Mouse (Mus musculus): ENCODE measurements around the gene Ttc13.
A peak's percentile ranks its signal among the peaks of the same experiment; 100 is the strongest.

Gene Ttc13

DNA sequence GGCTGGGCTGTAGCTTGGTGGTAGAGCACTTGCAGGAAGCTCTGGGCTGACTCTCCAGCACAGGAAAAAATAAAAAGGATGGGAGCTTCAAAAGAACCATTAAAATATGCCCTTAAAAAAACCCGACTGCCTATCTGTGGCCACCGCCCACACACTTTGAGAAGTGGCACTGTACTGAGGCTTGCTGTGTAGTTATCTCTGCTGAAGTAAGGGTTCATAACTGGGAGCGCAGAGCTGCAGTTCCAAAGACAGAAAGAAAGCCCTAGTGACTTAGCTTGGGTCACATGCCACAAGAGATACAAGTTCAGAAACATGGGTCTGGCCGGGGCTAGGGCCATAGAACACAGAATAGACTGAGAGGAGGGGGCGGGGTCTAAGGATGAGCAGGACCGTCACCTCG is 63.8 kb downstream of the Ttc13 start:
- peak; percentile 29 to 58 for DNase-seq (ENCODE audit: low spot score in 2 of 2)

DNA sequence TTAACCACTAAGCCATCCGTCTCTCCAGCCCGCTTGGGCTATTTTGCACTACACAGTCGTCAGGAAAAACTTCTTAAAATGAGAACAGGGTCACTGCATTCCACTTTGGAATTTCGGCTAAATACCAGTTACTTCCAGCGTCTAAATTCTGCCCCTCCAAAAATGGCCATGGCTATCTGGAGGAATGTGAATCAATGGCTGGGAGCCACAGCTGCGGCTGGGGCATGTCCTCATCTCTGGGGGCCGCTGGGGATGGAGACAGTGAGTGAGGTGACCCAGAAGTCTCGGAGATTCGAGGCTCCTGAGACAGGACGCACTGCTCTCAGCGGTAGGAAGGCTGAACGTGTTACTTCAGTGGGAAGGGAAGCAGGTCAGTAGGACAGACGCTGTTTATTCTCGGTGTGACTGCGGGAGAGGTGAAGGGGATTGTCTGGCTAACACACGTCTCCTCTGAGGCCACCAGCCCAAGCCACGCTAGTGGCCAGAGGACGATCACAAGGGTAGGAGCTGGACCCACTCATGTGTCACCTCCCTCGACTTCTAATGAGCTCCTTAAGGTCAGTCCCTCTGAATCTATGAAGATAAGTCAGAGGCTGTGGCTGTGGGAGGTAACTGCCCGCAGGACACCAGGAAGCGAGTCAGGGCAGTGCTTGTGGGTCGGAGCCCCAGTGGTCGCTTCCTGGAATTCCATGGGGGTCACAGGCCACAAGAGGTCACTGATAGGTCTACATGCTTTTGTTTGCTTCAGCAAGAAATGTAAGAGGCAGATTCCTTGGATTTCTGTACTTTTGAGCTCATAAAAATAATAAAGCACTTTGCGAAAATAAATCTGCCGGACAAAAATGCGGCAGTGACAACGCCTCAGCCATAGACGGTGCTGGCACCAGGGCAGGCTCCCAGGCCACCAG is 68.0 kb downstream of the Ttc13 start:
- no peak for DNase-seq (ENCODE audit: low spot score in 2 of 2)

- DNase-seq (ENCODE audit: low spot score in 2 of 2) = no peak
Observed at GRCm38 (mm10) chr8:124652546-124652945, 69.2 kb downstream of the Ttc13 start.

GRCm38 (mm10) chr8:124651776-124652175 is 70.0 kb downstream of the Ttc13 start:
- no peak for DNase-seq (ENCODE audit: low spot score in 2 of 2)

GRCm38 (mm10) chr8:124648311-124648710 is 73.5 kb downstream of the Ttc13 start:
- no peak for DNase-seq (ENCODE audit: low spot score in 2 of 2)

GRCm38 (mm10) chr8:124643540-124644339 is 78.0 kb downstream of the Ttc13 start:
- DNase-seq (ENCODE audit: low spot score in 2 of 2) = no peak

DNA sequence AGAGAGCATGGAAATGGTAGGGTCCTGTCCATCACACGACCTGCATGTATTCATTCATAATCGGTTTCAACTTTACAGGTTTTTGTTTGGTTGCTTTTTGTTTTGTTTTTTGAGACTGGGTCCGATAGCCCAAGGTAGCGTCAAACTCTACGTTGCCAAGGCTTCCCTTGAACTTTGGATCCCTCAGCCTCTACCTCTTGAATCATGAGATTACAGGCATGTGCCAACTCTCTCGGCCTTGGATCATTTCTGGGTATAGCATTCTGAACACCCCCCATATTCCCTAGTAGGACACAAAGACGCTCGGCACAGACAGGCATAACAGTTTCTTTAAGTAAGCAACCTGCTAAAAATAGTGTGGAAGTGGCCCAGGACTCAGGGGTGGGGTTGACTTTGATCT is 80.2 kb downstream of the Ttc13 start:
- no peak for DNase-seq (ENCODE audit: low spot score in 2 of 2)

DNA sequence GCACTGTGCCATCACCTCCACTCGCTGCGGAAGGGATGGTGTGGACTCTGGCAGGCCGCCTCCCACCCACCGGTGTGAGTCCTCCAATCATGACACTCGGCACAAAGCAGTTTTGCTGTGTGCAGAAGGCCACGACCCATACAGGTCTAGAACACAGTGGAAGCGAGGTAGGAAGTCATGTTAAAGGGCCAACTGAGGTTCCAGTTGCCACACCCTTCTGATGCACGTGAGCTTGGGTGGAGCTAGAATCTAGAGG is 86.6 kb downstream of the Ttc13 start:
- no peak for DNase-seq (ENCODE audit: low spot score in 2 of 2)

DNA sequence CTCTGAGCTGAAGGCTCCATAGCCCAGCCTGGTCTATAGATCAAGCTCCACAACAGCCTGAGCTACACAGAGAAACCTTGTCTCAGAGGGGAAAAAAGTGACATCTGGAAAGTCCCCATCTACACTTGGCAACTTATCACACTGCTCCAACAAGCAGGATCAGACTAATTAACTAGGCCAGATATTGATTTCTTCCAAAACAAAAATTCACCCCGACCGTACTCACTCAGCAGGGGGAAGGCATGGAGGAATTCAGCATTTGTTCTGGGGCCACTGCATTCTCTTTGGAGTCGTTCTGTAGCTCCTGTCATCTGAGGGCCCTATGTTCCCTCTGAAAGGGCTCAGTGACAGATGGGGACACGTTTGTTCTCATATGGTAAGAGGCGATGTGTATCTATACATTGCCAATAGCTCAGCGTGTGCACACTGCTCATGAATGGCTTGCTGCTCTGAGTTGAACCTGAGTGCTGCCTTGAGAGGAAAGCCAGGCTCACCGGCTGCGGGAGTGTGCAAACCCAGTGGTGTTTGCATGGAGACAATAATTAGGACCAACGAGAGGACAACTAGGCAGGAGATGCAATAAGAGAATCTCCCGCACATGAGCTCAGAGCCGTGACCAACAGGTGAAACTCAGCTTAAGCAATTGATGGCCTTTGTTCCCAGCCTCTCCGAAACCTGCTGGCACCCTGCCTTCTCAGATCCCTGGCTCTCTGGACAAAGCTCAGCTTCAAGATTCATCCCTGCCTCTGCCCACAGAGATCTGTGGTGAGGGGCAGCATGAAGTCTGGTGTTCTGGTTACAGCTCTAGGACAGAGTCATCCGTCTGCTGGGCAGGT is 87.2 kb downstream of the Ttc13 start:
- no peak for DNase-seq (ENCODE audit: low spot score in 2 of 2)

GRCm38 (mm10) chr8:124633001-124633703 is 88.6 kb downstream of the Ttc13 start:
- no peak for DNase-seq (ENCODE audit: low spot score in 2 of 2)

DNA sequence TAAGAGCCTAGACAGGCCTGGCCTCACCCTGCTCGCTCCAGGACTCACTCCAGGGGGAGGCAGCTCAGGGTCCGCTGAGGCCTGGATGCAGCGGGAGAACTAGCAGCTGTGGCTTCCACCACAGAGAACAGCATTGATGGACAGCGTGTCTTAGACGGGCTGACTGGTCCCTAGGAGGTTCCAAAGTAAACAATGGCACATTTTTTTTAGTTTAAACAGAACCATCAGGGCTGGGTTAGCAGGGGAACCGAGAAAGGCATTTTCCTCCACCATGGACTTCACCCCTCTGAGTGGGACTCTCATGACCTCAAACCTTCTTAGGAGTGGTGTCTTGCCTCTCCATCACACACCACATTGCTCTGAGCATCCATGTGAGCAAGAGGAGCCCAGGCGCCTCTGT is 89.8 kb downstream of the Ttc13 start:
- DNase-seq (ENCODE audit: low spot score in 2 of 2) = no peak

GRCm38 (mm10) chr8:124630891-124631290 is 90.9 kb downstream of the Ttc13 start:
- DNase-seq (ENCODE audit: low spot score in 2 of 2) = no peak

- DNase-seq (ENCODE audit: low spot score in 2 of 2) = no peak
Observed at GRCm38 (mm10) chr8:124630489-124630888, 91.3 kb downstream of the Ttc13 start.

DNA sequence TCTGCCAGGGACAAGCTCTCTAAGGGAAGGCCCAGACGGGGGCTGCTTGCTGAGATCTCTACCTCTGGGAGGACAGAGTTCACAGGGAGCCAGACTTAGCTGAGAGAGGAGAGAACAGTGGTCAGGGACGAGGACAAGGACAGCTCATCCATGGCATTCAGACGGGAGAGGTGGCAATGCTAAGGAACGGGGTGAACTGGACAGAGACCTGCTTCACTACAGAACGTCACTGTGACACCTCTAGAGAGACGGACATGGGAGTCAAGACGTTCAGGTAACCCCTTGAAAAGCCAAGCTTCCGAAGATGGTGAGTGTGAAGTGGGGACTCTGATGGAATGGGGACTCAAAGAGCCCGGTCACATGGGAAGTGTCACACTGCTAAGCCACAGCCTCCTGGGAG is 95.5 kb downstream of the Ttc13 start:
- no peak for DNase-seq (ENCODE audit: low spot score in 2 of 2)

All from spleen, postnatal 36 days (tissue).